Mouse (Mus musculus) kidney, adult 9 months (tissue): Measurements from ENCODE around the gene Atp2b2.

Source experiments
- DNase-seq: peaks from one replicate; pipeline ENCODE4 v3.0.0; 2022

The Atp2b2 gene

GRCm38 (mm10) chr6:113695766-113696355 lies 346.6 kb downstream of the Atp2b2 start:
- DNase-seq = no peak

GRCm38 (mm10) chr6:113695203-113695602 lies 347.2 kb downstream of the Atp2b2 start:
- no peak for DNase-seq
